Mouse (Mus musculus): Measurements from ENCODE around the gene Sgo2a. TPM values are rescaled to one million over a fixed set of nuclear protein-coding genes. Genes with fewer than 3 reads are reported as not detected.

The Sgo2a gene
- not detected for polyA plus RNA-seq (2017; shearing (Covaris generic))

GRCm38 (mm10) chr1:57995432-57996132 is at the start of gene Sgo2a:
Gene Sgo2a (plus strand): TSS chr1:57995971.

GRCm38 (mm10) chr1:58018856-58019255 is 23.1 kb downstream of the Sgo2a start, which contains the start of gene Kctd18:
Gene Kctd18 (minus strand): TSS chr1:58018956.

GRCm38 (mm10) chr1:58029636-58030117 is 33.9 kb downstream of the Sgo2a start, which contains the start of gene Aox1:
Gene Aox1 (plus strand): TSS chr1:58029931.

Other genes starting within 250 kb of the Sgo2a start
- gene Spats2l, start 221.8 kb upstream of the Sgo2a start, polyA plus RNA-seq (2017; shearing (Covaris generic)) = 1.6 TPM
- 27.0 TPM for gene Kctd18, start 23.0 kb downstream of the Sgo2a start, polyA plus RNA-seq (2017; shearing (Covaris generic))
- gene Aox1, start 34.0 kb downstream of the Sgo2a start, polyA plus RNA-seq (2017; shearing (Covaris generic)) = 0.06 TPM
- 0.11 TPM for gene Aox3, start 117.2 kb downstream of the Sgo2a start, polyA plus RNA-seq (2017; shearing (Covaris generic))
- not detected for gene Aox4, start 214.4 kb downstream of the Sgo2a start, polyA plus RNA-seq (2017; shearing (Covaris generic))

All from effector memory CD4-positive, alpha-beta T cell, adult 7 months (primary cell).